Mouse (Mus musculus): ENCODE measurements around the gene Ugt1a6a. TPM values are rescaled to one million over a fixed set of nuclear protein-coding genes. Genes with fewer than 3 reads are reported as not detected.
"Not testable (repeated sequence)": the region's sequence is repeated elsewhere in the genome, so short reads cannot be mapped to it uniquely, and the experiment has no call there.

The Ugt1a6a gene
- polyA plus RNA-seq, 1 experiment from 2014 or later, result 1.4 TPM

DNA sequence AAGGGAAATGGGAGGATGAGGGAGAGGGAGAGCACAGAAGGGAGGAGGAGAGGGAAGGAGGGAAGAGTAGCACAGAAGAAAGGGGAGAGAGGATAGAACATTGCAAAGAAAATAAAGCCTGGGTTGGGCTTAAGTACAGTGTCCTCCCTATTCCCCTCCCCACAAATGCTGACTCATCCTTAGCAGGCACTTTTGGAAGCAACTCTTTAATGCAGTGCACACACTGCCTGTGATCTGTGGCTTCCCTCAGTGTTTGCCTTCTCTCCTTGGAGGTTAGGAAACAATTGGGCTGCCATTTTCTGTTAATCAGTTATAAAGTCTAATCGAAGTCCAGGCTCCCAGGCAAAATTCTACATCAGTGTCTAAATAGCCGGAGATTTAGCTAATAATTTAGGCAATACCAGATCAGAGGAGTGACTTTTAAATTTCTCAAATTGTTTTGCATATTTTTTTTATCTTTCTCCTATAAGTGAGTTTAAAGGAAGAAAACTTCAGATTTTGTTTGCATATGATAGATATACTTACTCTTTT, 25.5 kb upstream of the Ugt1a6a start:
- H3K4me1 ChIP-seq, H3K27ac ChIP-seq: not testable (repeated sequence)
- WGBS, result 92% methylated on average over 2 of the region's 2 CpGs

DNA sequence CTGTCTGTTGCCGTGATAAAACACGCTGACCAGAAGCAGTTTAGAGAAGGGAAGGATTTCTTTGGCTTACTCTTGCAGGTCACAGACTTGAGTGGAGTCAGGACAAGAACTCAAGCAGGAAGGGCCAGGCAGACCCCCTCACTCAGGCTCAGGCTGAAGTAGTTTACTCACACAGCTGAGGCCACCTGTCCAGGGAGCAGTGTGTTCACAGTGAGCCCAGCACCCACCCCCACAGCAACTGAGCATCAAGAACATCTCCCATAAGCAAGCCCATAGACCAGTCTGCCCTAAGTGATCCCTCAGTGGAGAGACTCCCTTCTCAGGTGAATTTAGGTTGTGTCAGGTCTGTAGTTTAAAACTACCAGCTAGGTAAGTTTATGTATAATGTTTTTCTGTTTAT, 25.0 kb upstream of the Ugt1a6a start:
- not testable (repeated sequence) for H3K4me3 ChIP-seq; H3K9ac ChIP-seq; H3K36me3 ChIP-seq; H3K4me1 ChIP-seq; H3K9me3 ChIP-seq; H3K27ac ChIP-seq; H3K4me2 ChIP-seq (replicated peaks); ATAC-seq (ENCODE audit: low FRiP score, low read depth); H3K27me3 ChIP-seq
- 83% methylated on average over 2 of the region's 2 CpGs for WGBS

More for the DNA sequence above, 25.5 kb upstream of the Ugt1a6a start:
- H3K36me3 ChIP-seq; ATAC-seq (ENCODE audit: low FRiP score, low read depth); H3K4me3 ChIP-seq; H3K9ac ChIP-seq; H3K4me2 ChIP-seq (replicated peaks); H3K27me3 ChIP-seq; H3K9me3 ChIP-seq: not testable (repeated sequence)

DNA sequence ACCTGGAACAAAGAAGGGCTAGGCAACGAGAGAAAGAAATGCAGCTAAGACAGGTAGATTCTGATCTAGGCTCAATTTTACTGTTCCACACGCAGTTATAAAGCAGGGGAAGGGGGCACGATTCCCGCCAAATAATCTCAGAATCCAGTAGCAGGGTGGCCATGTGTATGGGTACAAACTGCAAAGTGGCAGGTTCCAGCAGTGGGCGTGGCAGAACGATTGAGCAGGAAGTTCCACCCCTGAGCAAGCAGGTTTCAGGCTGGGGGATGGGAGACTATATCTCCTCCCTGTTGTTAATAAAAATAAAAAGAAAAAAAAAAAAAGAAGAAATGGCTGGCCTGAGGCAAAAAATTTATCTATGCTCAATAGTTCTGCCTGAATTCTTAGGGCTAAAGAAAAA, 21.8 kb upstream of the Ugt1a6a start:
- ATAC-seq (ENCODE audit: low FRiP score, low read depth); H3K27me3 ChIP-seq; H3K4me3 ChIP-seq; H3K27ac ChIP-seq; H3K9me3 ChIP-seq; H3K36me3 ChIP-seq; H3K4me2 ChIP-seq (replicated peaks); H3K9ac ChIP-seq; H3K4me1 ChIP-seq: not testable (repeated sequence)
- WGBS, result 94% methylated on average over 6 of the region's 6 CpGs

DNA sequence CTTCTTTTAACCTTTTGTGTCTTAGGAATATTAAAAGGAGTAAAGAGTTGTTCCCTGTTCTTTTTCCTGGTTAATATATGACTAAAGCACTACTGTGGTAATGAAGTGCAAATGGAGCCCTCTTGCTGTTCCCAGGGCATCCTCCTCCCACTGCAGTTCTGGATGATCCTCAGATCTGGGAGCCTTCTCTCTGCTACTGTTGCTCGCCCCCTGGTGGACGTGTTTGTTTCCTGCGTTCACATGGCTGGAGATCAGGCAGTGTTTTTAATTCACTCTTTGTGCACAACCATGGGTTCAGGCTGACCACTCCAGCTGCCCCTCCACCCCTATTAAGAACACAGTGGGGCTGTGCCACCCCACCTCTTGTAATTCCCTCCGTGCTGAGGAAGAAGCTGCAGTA, 14.1 kb upstream of the Ugt1a6a start:
- H3K4me1 ChIP-seq; H3K36me3 ChIP-seq; H3K4me3 ChIP-seq; ATAC-seq (ENCODE audit: low FRiP score, low read depth); H3K27ac ChIP-seq; H3K9ac ChIP-seq; H3K27me3 ChIP-seq; H3K4me2 ChIP-seq (replicated peaks): not testable (repeated sequence)
- 15% methylated on average over 4 of the region's 4 CpGs for WGBS
- H3K9me3 ChIP-seq, result peaks cover 10% of the 10 kb centered on the region; the same call in 1 of the 2 replicates

DNA sequence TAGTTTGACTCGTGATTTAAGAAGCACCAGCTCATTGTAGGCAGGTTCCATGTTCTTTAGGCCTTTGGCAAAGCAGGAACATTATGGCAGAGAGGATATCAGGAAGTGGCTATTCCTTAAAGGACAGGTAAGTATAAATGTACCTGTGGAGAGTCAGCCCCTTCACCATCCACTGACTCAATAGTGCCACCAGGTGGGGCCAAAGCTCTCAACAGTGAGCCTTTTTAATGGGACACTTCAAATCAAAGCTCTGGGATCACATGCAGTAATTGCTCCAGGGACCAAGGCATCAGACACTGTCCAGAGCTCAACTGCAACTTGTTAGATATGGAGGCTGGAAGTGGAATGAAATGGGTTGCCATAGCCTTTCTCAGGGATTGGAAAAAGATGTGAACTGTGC, 13.1 kb upstream of the Ugt1a6a start:
- WGBS, result no CpG with 5 or more reads among the region's 1 CpGs
- H3K4me1 ChIP-seq; H3K27ac ChIP-seq; H3K9ac ChIP-seq; H3K4me3 ChIP-seq; H3K27me3 ChIP-seq; H3K4me2 ChIP-seq (replicated peaks); ATAC-seq (ENCODE audit: low FRiP score, low read depth); H3K36me3 ChIP-seq: not testable (repeated sequence)
- peaks cover 10% of the 10 kb centered on the region; the same call in 1 of the 2 replicates for H3K9me3 ChIP-seq

DNA sequence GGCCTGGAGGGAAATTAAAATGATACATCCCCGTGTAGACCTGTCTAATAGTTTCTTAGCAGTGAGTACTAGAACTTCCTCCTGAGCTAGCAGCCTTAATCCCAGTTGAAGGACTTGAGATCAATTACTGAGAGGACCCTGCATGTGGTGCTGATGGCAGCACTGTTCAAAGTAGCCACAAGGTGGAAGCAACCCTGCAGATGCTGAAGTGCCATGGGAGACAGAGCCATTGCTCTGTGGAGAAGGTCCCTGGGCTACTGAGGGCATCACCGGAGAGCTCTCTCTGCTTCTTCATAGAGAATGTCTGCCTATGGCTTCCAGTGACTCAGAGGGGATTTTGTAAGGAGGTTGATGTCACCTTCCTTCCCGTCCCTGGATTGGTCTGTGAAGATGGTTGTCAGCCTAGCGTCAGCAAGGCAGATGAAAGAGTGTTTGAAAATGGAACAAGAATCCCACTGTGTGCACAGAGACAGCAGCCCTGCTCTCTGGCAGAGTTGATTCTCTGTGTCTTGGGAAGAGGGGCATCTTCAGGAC, 8.7 kb upstream of the Ugt1a6a start:
- H3K9ac ChIP-seq; ATAC-seq (ENCODE audit: low FRiP score, low read depth); H3K36me3 ChIP-seq; H3K4me1 ChIP-seq; H3K27me3 ChIP-seq; H3K9me3 ChIP-seq; H3K27ac ChIP-seq; H3K4me3 ChIP-seq; H3K4me2 ChIP-seq (replicated peaks): not testable (repeated sequence)
- WGBS, result 74% methylated on average over 4 of the region's 4 CpGs

DNA sequence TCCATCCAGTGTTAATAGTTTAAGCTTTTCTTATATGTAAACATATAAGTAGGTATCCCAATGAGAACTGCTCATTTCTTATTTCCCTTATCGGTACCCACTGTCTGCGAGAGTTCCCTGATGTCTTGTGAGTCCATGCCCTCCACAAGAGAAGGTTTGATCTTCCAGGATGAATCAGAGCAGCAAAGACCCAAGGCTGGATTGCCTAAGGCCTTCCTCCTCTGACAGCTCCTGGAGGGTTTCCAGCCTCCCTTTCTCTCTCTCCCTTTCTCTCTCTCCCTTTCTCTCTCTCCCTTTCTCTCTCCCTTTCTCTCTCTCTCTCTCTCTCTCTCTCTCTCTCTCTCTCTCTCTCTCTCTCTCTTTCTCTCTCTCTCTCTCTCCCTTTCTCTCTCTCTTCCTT, 5.5 kb upstream of the Ugt1a6a start:
- H3K4me1 ChIP-seq; H3K36me3 ChIP-seq; ATAC-seq (ENCODE audit: low FRiP score, low read depth); H3K27ac ChIP-seq; H3K4me3 ChIP-seq; H3K27me3 ChIP-seq; H3K9ac ChIP-seq; H3K4me2 ChIP-seq (replicated peaks); H3K9me3 ChIP-seq: not testable (repeated sequence)
- WGBS, result 81% methylated on average over 2 of the region's 2 CpGs

DNA sequence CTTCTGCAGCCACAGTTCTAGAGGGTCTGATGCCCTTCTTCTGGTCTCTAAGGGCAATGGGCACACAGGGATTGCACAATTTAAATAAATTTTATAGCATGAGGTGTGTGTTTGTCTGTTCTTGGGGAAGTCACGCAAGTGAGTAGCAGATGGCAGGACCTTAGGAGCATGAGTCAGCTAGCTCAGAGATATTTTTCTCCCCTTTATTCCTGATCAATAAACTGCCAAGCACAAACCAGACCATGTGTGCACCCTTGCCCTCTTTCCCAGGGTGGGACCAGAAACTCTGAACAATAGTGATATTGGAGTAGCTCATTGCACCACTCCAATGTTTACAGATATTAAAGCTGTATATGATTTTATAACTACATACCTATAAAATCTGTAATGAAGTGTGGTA, 4.4 kb upstream of the Ugt1a6a start:
- not testable (repeated sequence) for H3K9ac ChIP-seq; H3K36me3 ChIP-seq; ATAC-seq (ENCODE audit: low FRiP score, low read depth); H3K4me3 ChIP-seq; H3K4me2 ChIP-seq (replicated peaks); H3K27me3 ChIP-seq; H3K27ac ChIP-seq; H3K9me3 ChIP-seq
- 81% methylated on average over 1 of the region's 1 CpGs for WGBS
- H3K4me1 ChIP-seq, result peaks cover 11% of the 10 kb centered on the region; the same call in 1 of the 2 replicates

DNA sequence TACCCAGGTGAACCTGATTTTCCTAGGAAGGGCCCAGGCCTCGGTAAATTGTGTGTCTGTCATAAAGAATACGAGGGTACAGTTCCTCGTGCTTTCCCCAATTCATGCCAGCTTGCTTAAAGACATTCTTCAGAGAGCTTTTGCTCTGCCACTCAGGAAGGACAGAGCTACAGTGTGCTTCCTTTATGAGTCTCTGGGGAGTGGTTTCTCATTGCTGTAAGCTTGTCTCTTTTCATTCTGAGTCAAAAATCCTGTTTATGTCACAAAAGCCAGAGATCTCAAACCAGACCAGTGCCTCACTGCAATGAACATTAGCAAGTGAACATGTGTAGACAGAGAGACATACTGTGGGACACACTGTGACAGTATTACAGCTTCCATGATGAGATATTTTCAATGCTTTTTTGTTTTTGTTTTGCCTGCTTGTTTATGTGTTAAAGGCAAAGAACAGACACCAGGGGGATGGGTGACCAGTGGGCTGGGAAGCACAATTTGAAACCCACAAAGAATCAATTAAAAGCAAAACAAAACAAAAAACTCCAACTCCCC, 627 bp upstream of the Ugt1a6a start:
- no peaks in the 10 kb centered on the region for H3K27me3 ChIP-seq
- peaks cover 11% of the 10 kb centered on the region; the same call in 1 of the 2 replicates for H3K4me1 ChIP-seq
- H3K9me3 ChIP-seq, result no peaks in the 10 kb centered on the region
- H3K36me3 ChIP-seq, result no peaks in the 10 kb centered on the region
- H3K27ac ChIP-seq, result no peak overlapping the region
- no peak for ATAC-seq (ENCODE audit: low FRiP score, low read depth)
- no peak overlapping the region for H3K9ac ChIP-seq
- H3K4me3 ChIP-seq, result no peak overlapping the region
- 51% methylated on average over 3 of the region's 3 CpGs for WGBS
- H3K4me2 ChIP-seq (replicated peaks), result no peak overlapping the region

DNA sequence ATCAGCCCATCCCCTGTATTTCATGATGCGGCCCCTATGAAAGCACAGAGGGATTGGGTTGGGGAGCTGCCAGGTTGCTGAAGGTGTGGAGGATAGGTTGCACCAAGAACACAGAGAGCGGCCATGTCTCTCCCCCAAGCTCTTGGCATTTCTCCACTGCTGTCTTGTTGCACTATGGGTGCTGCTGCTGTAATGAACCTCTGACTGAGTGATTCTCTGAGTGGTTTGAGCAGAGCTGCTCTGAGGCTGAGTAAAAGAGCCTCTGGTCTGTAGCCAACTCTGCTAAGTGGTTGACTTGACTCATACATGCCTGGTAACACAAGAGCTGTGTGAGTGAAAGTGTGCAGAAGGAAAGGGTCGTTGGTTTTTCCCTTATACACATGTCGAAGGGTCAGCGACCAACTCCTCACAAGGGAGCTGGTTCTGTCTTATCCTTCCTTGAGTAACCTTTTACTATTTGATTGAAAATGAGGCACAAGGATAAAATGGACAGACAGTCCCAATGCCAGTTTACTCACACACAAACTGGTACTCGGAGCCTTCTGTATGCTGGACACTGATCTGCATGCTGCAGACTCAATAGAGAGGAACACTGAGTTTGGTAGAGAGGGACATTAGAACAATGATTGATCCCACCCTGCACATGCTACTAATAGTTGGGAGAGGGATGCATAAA, 758 bp downstream of the Ugt1a6a start:
- H3K9ac ChIP-seq; H3K4me2 ChIP-seq (replicated peaks); H3K9me3 ChIP-seq; ATAC-seq (ENCODE audit: low FRiP score, low read depth); H3K36me3 ChIP-seq; H3K4me3 ChIP-seq; H3K27ac ChIP-seq; H3K27me3 ChIP-seq: not testable (repeated sequence)
- 89% methylated on average over 5 of the region's 6 CpGs for WGBS
- peaks cover 11% of the 10 kb centered on the region; the same call in 1 of the 2 replicates for H3K4me1 ChIP-seq

DNA sequence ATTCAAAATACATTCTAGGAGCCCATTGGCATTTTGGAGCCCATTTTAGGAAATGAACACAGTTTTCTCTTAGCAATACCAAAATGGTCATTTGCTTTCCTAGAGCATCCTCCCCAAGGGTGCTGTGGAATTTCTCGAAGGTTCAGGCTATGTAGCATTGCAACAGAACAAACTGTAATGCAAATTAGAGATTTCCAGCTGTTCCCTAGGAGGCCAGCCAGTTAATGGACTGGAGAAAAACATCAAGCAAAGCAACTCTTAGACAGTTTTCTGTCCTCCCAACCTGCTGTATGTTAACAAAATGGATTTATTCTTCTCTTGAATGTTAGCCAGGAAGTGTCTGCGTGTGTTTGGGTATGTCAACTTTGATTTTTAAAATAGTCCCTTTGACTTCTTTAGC, 2.0 kb downstream of the Ugt1a6a start:
- Histone ChIP-seq H3K4me1 (peaks cover 11% of the 10 kb centered on the region; the same call in 1 of the 2 replicates), H3K9me3 (no peaks in the 10 kb centered on the region), H3K9ac (no peak overlapping the region), H3K4me2 (replicated peaks) (no peak overlapping the region), H3K4me3 (no peak overlapping the region), H3K36me3 (no peaks in the 10 kb centered on the region), H3K27ac (no peak overlapping the region), H3K27me3 (no peaks in the 10 kb centered on the region)
- ATAC-seq (ENCODE audit: low FRiP score, low read depth), result no peak
- WGBS, result 79% methylated on average over 2 of the region's 2 CpGs

DNA sequence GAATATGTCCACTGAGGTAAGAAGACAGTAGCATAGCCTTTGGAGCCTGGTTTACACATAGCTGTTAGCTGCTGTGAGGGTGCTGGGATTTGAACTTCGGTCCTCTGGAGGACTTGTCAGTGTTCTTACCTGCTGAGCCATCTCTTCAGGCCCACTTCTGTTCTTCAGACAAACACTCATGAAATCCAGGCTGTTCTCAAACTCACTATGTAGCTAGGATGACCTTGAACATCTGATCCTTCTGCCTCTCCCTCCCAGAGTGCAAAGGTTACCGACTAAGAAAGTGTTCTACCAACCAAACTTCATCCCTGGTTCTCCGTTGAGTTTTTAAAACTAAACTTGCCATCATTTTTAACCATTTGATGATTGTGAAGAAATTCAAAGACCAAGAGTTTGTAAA, 2.7 kb downstream of the Ugt1a6a start:
- peaks cover 11% of the 10 kb centered on the region; the same call in 1 of the 2 replicates for H3K4me1 ChIP-seq
- no peak overlapping the region for H3K4me2 ChIP-seq (replicated peaks)
- WGBS, result 80% methylated on average over 3 of the region's 3 CpGs
- no peaks in the 10 kb centered on the region for H3K9me3 ChIP-seq
- no peaks in the 10 kb centered on the region for H3K27me3 ChIP-seq
- H3K36me3 ChIP-seq, result no peaks in the 10 kb centered on the region
- no peak overlapping the region for H3K9ac ChIP-seq
- no peak overlapping the region for H3K4me3 ChIP-seq
- H3K27ac ChIP-seq, result no peak overlapping the region
- ATAC-seq (ENCODE audit: low FRiP score, low read depth), result no peak
